Mouse (Mus musculus) spleen, adult 2 months (tissue): Measurements from ENCODE around the gene Ppp1r21. TPM values are rescaled to one million over a fixed set of nuclear protein-coding genes. Genes with fewer than 3 reads are reported as not detected.

Experiments
- DNase-seq, 2 experiments: peaks; one replicate each; pipeline versions ENCODE4 v3.0.0 to v3.0.0-alpha.2; 2012 to 2021; ENCODE audit warnings: low spot score in 2 of 2, low read depth in 1 of 2
- H3K27ac ChIP-seq: fragments of 200-500 bp; 2 replicates; pipeline ENCODE4 v1.5.1; 2012; ENCODE audit warnings: low read length, inconsistent platforms; ENCODE audit not compliant: insufficient read depth
- H3K27me3 ChIP-seq: fragments of 200-500 bp; 2 replicates; pipeline ENCODE4 v1.6.1; 2012; ENCODE audit warnings: mild to moderate bottlenecking, moderate library complexity, low read length, inconsistent platforms; ENCODE audit not compliant: control insufficient read depth, insufficient read depth
- H3K36me3 ChIP-seq: fragments of 200-500 bp; 2 replicates; pipeline ENCODE4 v1.6.1; 2012; ENCODE audit warnings: mild to moderate bottlenecking, low read length, inconsistent platforms; ENCODE audit not compliant: control insufficient read depth, insufficient read depth
- H3K4me1 ChIP-seq: fragments of 200-500 bp; 2 replicates; pipeline ENCODE4 v1.6.1; 2011; ENCODE audit warnings: inconsistent platforms; ENCODE audit not compliant: control insufficient read depth, insufficient read depth, insufficient read length
- H3K4me3 ChIP-seq: fragments of 200-500 bp; 2 replicates; pipeline ENCODE4 v1.5.1; 2011; ENCODE audit warnings: mild to moderate bottlenecking, inconsistent platforms; ENCODE audit not compliant: insufficient read depth, insufficient read length; ENCODE audit errors: extremely low read depth
- CTCF ChIP-seq: fragments of 200-500 bp; IDR thresholded peaks from 2 replicates; pipeline ENCODE4 v1.5.1; 2011; ENCODE audit warnings: mild to moderate bottlenecking, inconsistent platforms; ENCODE audit not compliant: insufficient read depth, insufficient read length, insufficient replicate concordance; ENCODE audit errors: extremely low read depth
- POLR2A ChIP-seq: fragments of 200-500 bp; IDR thresholded peaks from 2 replicates; pipeline ENCODE4 v1.6.1; 2011; ENCODE audit warnings: low read depth, low read length, inconsistent platforms
- WGBS: fragments of 180-500 bp; shearing (Covaris S2); methylation state at CpG from one replicate; pipeline ENCODE4 v1.1.7; 2018; 5-methylcytosine and 5-hydroxymethylcytosine counted together
- polyA plus RNA-seq: library from polyadenylated mRNA; depleted of rRNA; stranded (reverse); fragments of >200 nt; gene quantifications from 2 replicates; pipeline ENCODE4 v1.2.3, GENCODE M21; 2012

Gene Ppp1r21
- polyA plus RNA-seq, 1 experiment, result 28.5 TPM

- H3K27ac ChIP-seq, result no peak overlapping the region
- H3K27me3 ChIP-seq, result no peaks in the 10 kb centered on the region
- no peak for TF ChIP-seq POLR2A
- no peak for TF ChIP-seq CTCF
- no peak for DNase-seq
- H3K36me3 ChIP-seq, result no peaks in the 10 kb centered on the region
- H3K4me3 ChIP-seq, result no peak overlapping the region
- 89% methylated on average over 2 of the region's 2 CpGs for WGBS
- no peaks in the 10 kb centered on the region for H3K4me1 ChIP-seq
Observed at GRCm38 (mm10) chr17:88606056-88606455, 76.1 kb downstream of the Ppp1r21 start.

GRCm38 (mm10) chr17:88609361-88609760 is 79.4 kb downstream of the Ppp1r21 start:
- no peak overlapping the region for H3K27ac ChIP-seq
- no peaks in the 10 kb centered on the region for H3K4me1 ChIP-seq
- no peaks in the 10 kb centered on the region for H3K27me3 ChIP-seq
- 89% methylated on average over 15 of the region's 15 CpGs for WGBS
- no peak overlapping the region for H3K4me3 ChIP-seq
- DNase-seq, result no peak
- H3K36me3 ChIP-seq, result no peaks in the 10 kb centered on the region
- no peak for TF ChIP-seq CTCF
- TF ChIP-seq POLR2A, result no peak

- TF ChIP-seq CTCF, result no peak
- no peak for TF ChIP-seq POLR2A
- Histone ChIP-seq H3K27me3 (no peaks in the 10 kb centered on the region), H3K36me3 (no peaks in the 10 kb centered on the region), H3K4me1 (no peaks in the 10 kb centered on the region), H3K4me3 (no peak overlapping the region), H3K27ac (no peak overlapping the region)
- WGBS, result 87% methylated on average over 2 of the region's 2 CpGs
- no peak for DNase-seq
Observed at GRCm38 (mm10) chr17:88611057-88611456, 81.1 kb downstream of the Ppp1r21 start.

- no peak overlapping the region for H3K4me3 ChIP-seq
- no peak for DNase-seq
- WGBS, result 70% methylated on average over 6 of the region's 6 CpGs
- H3K27me3 ChIP-seq, result no peaks in the 10 kb centered on the region
- H3K36me3 ChIP-seq, result no peaks in the 10 kb centered on the region
- TF ChIP-seq CTCF (no peak), POLR2A (no peak)
- no peaks in the 10 kb centered on the region for H3K4me1 ChIP-seq
- H3K27ac ChIP-seq, result no peak overlapping the region
Observed at GRCm38 (mm10) chr17:88613172-88613571, 83.3 kb downstream of the Ppp1r21 start.

GRCm38 (mm10) chr17:88613721-88614120 is 83.8 kb downstream of the Ppp1r21 start:
- TF ChIP-seq CTCF (no peak), POLR2A (no peak)
- DNase-seq, result no peak
- 87% methylated on average over 3 of the region's 3 CpGs for WGBS
- Histone ChIP-seq H3K27ac (no peak overlapping the region), H3K36me3 (no peaks in the 10 kb centered on the region), H3K4me3 (no peak overlapping the region), H3K4me1 (no peaks in the 10 kb centered on the region), H3K27me3 (no peaks in the 10 kb centered on the region)

- WGBS, result 78% methylated on average over 3 of the region's 3 CpGs
- H3K27ac ChIP-seq, result no peak overlapping the region
- DNase-seq, result no peak
- no peaks in the 10 kb centered on the region for H3K27me3 ChIP-seq
- TF ChIP-seq CTCF, result no peak
- no peak for TF ChIP-seq POLR2A
- H3K4me1 ChIP-seq, result no peaks in the 10 kb centered on the region
- H3K36me3 ChIP-seq, result no peaks in the 10 kb centered on the region
- H3K4me3 ChIP-seq, result no peak overlapping the region
Observed at GRCm38 (mm10) chr17:88614234-88614633, 84.3 kb downstream of the Ppp1r21 start.

- Histone ChIP-seq H3K27ac (no peak overlapping the region), H3K36me3 (no peaks in the 10 kb centered on the region), H3K4me1 (no peaks in the 10 kb centered on the region), H3K4me3 (no peak overlapping the region), H3K27me3 (no peaks in the 10 kb centered on the region)
- DNase-seq, result no peak
- TF ChIP-seq CTCF, result no peak
- no peak for TF ChIP-seq POLR2A
- WGBS, result 100% methylated on average over 1 of the region's 1 CpGs
Observed at GRCm38 (mm10) chr17:88614733-88615132, 84.8 kb downstream of the Ppp1r21 start.
